Mouse (Mus musculus) right cerebral cortex, postnatal 10 days (tissue): ENCODE data around the gene Gm49027.

ENCODE experiments used
- DNase-seq, 2 experiments: peaks; one replicate each; pipeline ENCODE4 v3.0.0; 2021; ENCODE audit warnings: low spot score in 2 of 2

Gene Gm49027

DNA sequence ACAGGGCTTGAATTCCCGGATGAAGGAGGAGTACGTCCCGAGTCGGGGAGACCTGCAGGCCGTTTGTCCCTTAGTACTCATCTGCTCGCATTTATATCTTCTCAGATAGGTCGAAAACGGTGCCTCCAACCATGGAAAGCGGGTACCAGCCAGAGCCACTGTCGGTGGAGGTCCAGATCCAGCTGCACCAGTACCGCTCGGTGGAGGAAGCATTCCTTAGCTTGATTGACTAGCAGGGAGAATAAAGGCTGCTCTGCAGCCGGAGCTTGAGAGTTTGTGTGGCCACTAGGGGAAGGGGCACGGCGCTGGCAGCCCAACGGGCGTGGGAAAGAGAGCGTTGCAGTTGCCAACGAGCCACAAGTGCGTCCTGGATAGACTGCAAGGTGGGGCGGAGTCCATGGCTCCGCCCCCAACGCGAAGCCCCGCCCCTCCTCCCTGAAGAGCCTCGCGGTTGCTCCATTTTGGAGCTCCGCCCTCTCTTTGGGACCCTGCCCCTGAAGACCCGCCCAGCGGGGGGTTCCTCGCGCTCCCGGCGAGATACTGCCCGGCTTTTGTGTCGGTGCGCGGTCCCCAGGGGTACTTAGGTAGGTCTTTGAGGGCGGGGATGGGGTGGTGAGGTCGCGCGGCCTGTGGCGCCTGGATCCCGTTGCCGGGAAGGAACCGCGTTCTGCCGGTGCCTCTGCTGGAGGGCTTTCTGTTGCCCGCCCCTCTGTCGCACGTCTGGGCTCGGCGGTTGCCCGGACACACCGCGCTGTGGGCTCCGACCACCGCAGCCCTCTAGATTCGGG lies 17.2 kb downstream of the Gm49027 start:
- peak; percentile 93 to 94 for DNase-seq

- no peak for DNase-seq
These were observed 23.3 kb downstream of the Gm49027 start for GRCm38 (mm10) chr5:123501973-123502372.

- peak; percentile 63 to 66 for DNase-seq
These were observed 25.6 kb downstream of the Gm49027 start for GRCm38 (mm10) chr5:123499717-123500116.

GRCm38 (mm10) chr5:123489935-123490334 lies 35.4 kb downstream of the Gm49027 start:
- DNase-seq: no peak

DNA sequence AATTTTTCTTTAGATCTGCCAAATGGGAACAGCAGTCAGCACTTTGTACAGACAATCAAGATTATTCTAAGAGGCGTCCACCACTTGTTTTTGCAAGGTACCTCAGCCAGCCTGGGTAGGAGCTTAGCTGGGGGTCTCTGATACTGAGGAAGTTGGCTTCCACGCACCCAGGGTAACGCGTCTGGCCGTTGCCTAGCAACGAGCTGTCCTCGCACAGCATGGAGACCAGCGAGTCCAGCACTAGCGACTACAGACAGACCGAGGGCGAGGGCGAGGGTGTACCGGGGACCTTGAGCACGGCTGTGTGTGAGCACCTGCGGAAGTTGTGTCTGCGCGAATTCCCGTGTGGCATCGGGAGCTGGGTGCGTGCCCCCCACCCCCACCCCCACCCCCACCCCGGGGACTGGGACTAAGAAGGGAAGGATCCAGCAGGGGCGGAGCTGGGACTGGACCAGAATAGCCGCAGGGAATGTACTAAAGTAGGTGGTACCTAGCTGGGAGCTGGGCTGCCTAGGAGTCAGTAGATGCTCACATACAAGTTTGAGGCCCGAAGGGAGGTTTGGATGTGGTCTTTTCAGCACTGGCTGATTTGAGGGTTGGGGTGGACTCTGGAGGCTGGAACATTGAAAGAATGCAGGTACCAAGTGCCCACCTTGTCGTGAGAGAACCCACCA lies 36.0 kb downstream of the Gm49027 start, which contains the start of the genes Lrrc43 and Il31:
Gene Lrrc43, plus strand, starts transcription at position 194 of the 674 bp plus-strand sequence.
Gene Il31, minus strand, starts transcription at position 378 of the 674 bp plus-strand sequence.
- peak; percentile 54 to 67 for DNase-seq

GRCm38 (mm10) chr5:123487659-123488395 lies 37.5 kb downstream of the Gm49027 start:
- no peak for DNase-seq

- no peak for DNase-seq
These were observed 51.5 kb downstream of the Gm49027 start for GRCm38 (mm10) chr5:123473817-123474216.

DNA sequence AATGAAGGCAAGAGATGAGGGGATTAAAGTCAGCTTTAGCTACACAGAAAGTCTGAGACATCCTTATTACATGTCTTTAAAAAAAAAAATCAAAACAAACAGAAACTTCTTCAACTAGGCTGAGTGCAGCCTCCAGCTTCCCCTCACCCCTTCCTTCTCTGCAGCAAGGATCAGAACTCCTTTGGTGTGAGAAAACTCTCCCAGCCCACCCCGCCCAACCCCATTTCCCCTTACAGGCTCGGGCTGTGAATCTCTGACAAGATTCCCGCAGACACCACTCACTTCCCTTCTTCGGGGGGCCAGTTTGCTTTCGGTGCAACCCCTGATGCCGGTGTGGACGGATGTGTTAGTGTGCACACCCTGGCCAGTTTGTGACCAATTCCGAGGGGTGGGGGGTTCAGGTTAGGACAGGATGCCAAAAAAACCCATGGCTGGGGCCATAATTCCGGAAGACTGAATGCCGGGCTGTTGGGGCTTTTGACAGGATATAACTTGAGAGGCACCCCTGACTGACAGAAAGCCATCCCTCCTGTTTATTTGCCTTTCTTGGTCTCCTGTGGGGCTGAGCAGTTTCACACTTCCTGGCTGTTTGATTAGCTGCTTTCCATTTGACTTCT lies 54.4 kb downstream of the Gm49027 start:
- no peak for DNase-seq

DNA sequence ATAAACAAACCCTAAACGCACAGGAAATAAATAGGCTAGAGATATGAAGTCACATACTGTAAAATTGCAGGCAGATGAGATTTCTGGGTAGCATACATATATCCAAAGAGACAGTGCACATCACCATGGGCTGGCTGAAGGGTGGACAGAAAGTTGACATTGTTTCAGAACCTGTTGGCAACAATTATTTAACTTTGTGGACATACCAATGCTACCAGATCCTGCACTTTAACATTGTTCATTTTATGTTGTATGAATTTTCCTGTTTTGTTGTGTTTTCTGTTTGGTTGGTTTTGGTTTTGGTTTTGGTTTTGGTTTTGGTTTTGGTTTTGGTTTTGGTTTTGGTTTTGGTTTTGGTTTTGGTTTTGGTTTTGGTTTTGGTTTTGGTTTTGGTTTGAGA lies 60.6 kb downstream of the Gm49027 start:
- DNase-seq: no peak
